Mouse (Mus musculus) small intestine, adult 2 months (tissue): ENCODE measurements around the gene 1810037I17Rik.

Experiments
- CTCF ChIP-seq: fragments of 200-500 bp; IDR thresholded peaks from 2 replicates; pipeline ENCODE4 v1.5.1; 2012; ENCODE audit warnings: low read depth, mild to moderate bottlenecking, control low read depth, inconsistent platforms, low read length, moderate library complexity, mixed read lengths; ENCODE audit not compliant: insufficient replicate concordance, insufficient read length; ENCODE audit errors: extremely low read depth
- POLR2A ChIP-seq: fragments of 200-500 bp; IDR thresholded peaks from 2 replicates; pipeline ENCODE4 v1.6.1; 2012; ENCODE audit warnings: low read depth, mild to moderate bottlenecking, control low read depth, inconsistent platforms, low read length, moderate library complexity

GRCm38 (mm10) chr3:122916191-122916680 lies 7.8 kb upstream of the 1810037I17Rik start:
- TF ChIP-seq POLR2A (no peak), CTCF (no peak)
